ENCODE assay signal across 10 mouse cellular contexts in the genomic region with DNA sequence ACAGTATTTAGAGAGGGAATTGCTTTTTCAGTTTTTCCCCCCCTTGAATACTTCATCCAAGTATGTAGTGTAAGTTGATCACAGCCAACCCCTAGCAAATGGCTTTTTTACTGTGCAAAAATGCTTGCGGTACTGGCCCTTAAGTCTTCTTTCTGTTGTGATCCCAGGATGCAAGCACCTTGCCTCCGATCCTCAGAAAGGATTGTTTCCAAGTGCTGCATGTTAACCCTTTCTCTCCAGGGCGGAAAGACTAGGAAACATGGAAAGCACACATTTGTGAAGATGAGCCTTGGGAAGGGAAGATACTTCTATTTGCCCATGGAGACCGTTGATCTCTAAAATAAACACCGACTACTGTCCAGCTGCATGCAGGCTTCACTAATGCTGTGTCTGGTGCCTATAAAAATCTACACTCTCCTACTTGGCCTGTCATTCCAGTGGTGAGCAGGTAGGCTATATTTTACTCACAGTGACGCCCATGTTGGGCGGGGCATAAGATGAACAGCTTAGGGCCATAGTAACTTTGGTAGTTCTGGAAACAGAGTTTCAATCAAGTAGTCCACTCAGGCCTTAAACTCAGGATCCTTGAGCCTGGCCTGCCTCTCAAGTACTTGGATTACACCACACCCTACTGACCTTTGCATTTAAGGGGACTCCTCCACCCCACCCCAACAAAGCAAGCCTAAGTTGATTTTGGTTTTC. TPM values are rescaled to one million over a fixed set of nuclear protein-coding genes. Genes with fewer than 3 reads are reported as not detected.
DNase-seq lines count a peak whose midpoint lies in the region; ATAC-seq and TF ChIP-seq lines count a peak whose summit lies in the region.
"Had no signal": no experiment of that assay in that cellular context is flagged by ENCODE, and none has a peak within 500 bp of the region (broad histone marks: within the 10 kb centered on the region; RNA-seq: fewer than 3 reads in every experiment).

No protein-coding gene starts in this region.

- no peak for TF ChIP-seq CTCF in gastrocnemius, adult 2 months (IDR thresholded peaks at IDR 0.05)

- no peak for DNase-seq in heart, adult 8-10 months (ENCODE audit: low spot score)
- peak; percentile 65 for DNase-seq in embryo, embryonic 10 days (ENCODE audit: low spot score)
- DNase-seq in midbrain, embryonic 10.5 days (ENCODE audit: low spot score): peak; percentile 43
- no peak for DNase-seq in layer of hippocampus, adult 8-10 months (ENCODE audit: low spot score in 2 of 2)
- DNase-seq in gastrocnemius, adult 2 months: no peak
- no peak for DNase-seq in urinary bladder, postnatal 10 days (ENCODE audit: low spot score)
- DNase-seq: B cell, adult 2 months had no signal

- no peaks in the 10 kb centered on the region for H3K36me3 ChIP-seq in heart, embryonic 11.5 days (ENCODE audit: control insufficient read depth, insufficient read depth, low read length)
- H3K36me3 ChIP-seq in hindbrain, embryonic 15.5 days: no peaks in the 10 kb centered on the region
- peaks cover 45% of the 10 kb centered on the region for H3K36me3 ChIP-seq in midbrain, embryonic 10.5 days

- no peaks in the 10 kb centered on the region for H3K9me3 ChIP-seq in heart, embryonic 11.5 days (replicated peaks; ENCODE audit: control insufficient read depth, low read length)
- no peaks in the 10 kb centered on the region for H3K9me3 ChIP-seq in hindbrain, embryonic 15.5 days
- H3K9me3 ChIP-seq in midbrain, embryonic 10.5 days (replicated peaks): 0 out of 2 replicates have a peak, but pooled peaks cover 4% of the 10 kb centered on the region

- H3K4me3 ChIP-seq in heart, embryonic 11.5 days (ENCODE audit: low read depth, low read length): peak overlapping the region; percentile 50; the same call in 1 of the 2 replicates
- H3K4me3 ChIP-seq in hindbrain, embryonic 15.5 days: peak overlapping the region; percentile 97
- peak overlapping the region; percentile 83 for H3K4me3 ChIP-seq in midbrain, embryonic 10.5 days
- no peak overlapping the region for H3K4me3 ChIP-seq in gastrocnemius, adult 2 months

- peak overlapping the region; percentile 41; the same call in 1 of the 2 replicates for H3K27ac ChIP-seq in heart, embryonic 11.5 days (ENCODE audit: low read depth, low read length)
- H3K27ac ChIP-seq in hindbrain, embryonic 15.5 days (replicated peaks): peak overlapping the region; percentile 88
- H3K27ac ChIP-seq in midbrain, embryonic 10.5 days (replicated peaks): peak overlapping the region; percentile 99
- no peak overlapping the region for H3K27ac ChIP-seq in gastrocnemius, adult 2 months
- H3K27ac ChIP-seq: liver, embryonic 14.5 days had no signal

- peaks cover 18% of the 10 kb centered on the region for H3K4me1 ChIP-seq in heart, embryonic 11.5 days (ENCODE audit: control insufficient read depth, insufficient read depth, low read length)
- peaks cover 20% of the 10 kb centered on the region for H3K4me1 ChIP-seq in hindbrain, embryonic 15.5 days (replicated peaks)
- H3K4me1 ChIP-seq in midbrain, embryonic 10.5 days: peaks cover 30% of the 10 kb centered on the region

- intact Hi-C loops in gastrocnemius, adult 2 months (cut with DNase I): no loop called here

- ATAC-seq in heart, embryonic 11.5 days (replicated peaks; ENCODE audit: insufficient number of reproducible peaks, low FRiP score, low TSS enrichment): no peak
- ATAC-seq in hindbrain, embryonic 15.5 days (ENCODE audit: low FRiP score, low read depth): no peak

- WGBS in heart, embryonic 11.5 days (ENCODE audit: insufficient replicate concordance): 36% methylated on average over 7 of the region's 7 CpGs
- 22% methylated on average over 7 of the region's 7 CpGs for WGBS in hindbrain, embryonic 15.5 days
- WGBS in midbrain, embryonic 10.5 days: 25% methylated on average over 7 of the region's 7 CpGs

- no peak overlapping the region for H3K9ac ChIP-seq in heart, embryonic 11.5 days (ENCODE audit: low read depth, low read length)
- peak overlapping the region; percentile 43 for H3K9ac ChIP-seq in hindbrain, embryonic 15.5 days
- H3K9ac ChIP-seq: liver, embryonic 14.5 days had no signal

- H3K4me2 ChIP-seq in heart, embryonic 11.5 days: peak overlapping the region; percentile 69
- peak overlapping the region; percentile 60 for H3K4me2 ChIP-seq in hindbrain, embryonic 15.5 days

- H3K27me3 ChIP-seq in heart, embryonic 11.5 days (ENCODE audit: control insufficient read depth, insufficient read depth, low read length): no peaks in the 10 kb centered on the region
- no peaks in the 10 kb centered on the region for H3K27me3 ChIP-seq in hindbrain, embryonic 15.5 days
- H3K27me3 ChIP-seq in midbrain, embryonic 10.5 days (ENCODE audit: low read depth, poor library complexity, severe bottlenecking): no peaks in the 10 kb centered on the region

RNA-seq across cellular contexts. Expression of gene Sox4, which starts 5.6 kb away (rescaled TPM):
- 45.6 and 47.0 TPM in 2 replicates for polyA plus RNA-seq in heart, embryonic 11.5 days (2014; fragmentation: Nextera tagmentation; extraction: Ambion mirVana)
- total RNA-seq in heart, adult 8-10 months (2022): 10 to 100 TPM; 15.2 to 22.1 (median 19.6) TPM
- 147 and 161 TPM in 2 replicates for polyA plus RNA-seq in hindbrain, embryonic 15.5 days (2015; fragmentation: Nextera tagmentation; extraction: Ambion mirVana)
- 65.0 and 94.6 TPM in 2 replicates for polyA plus RNA-seq in midbrain, embryonic 10.5 days (2016; fragmentation: Nextera tagmentation; extraction: Ambion mirVana)
- total RNA-seq in layer of hippocampus, adult 8-10 months (2022): 10 to 100 TPM; 13.5 to 16.0 (median 14.4) TPM
- 1 to 10 TPM; 2.1 to 6.5 TPM for total RNA-seq in gastrocnemius, adult 2 months (2021)

Comparison
In these comparisons a context has a peak if more than half of its experiments do, and no peak if none do; other contexts are left out.
1. DNase-seq: peak in embryo, embryonic 10 days (single experiment) and midbrain, embryonic 10.5 days (single experiment); none in heart, adult 8-10 months (single experiment), layer of hippocampus, adult 8-10 months (0 of 2), gastrocnemius, adult 2 months (single experiment) and urinary bladder, postnatal 10 days (single experiment).